Mouse (Mus musculus) CD4-positive, CD25-positive, alpha-beta regulatory T cell, adult 2 months (primary cell): ENCODE measurements around the gene Nek6.

ENCODE experiments used
- DNase-seq: peaks from one replicate; pipeline ENCODE4 v3.0.0-alpha.2; 2012; ENCODE audit warnings: low read depth, low spot score

Gene Nek6

GRCm38 (mm10) chr2:38621076-38621475, 109.6 kb downstream of the Nek6 start:
- DNase-seq, result no peak

- DNase-seq, result no peak
Measured at GRCm38 (mm10) chr2:38621610-38622021, 110.2 kb downstream of the Nek6 start.

- DNase-seq, result no peak
Measured at GRCm38 (mm10) chr2:38623411-38623810, 112.0 kb downstream of the Nek6 start.

- no peak for DNase-seq
Measured at GRCm38 (mm10) chr2:38623821-38624590, 112.6 kb downstream of the Nek6 start.

GRCm38 (mm10) chr2:38628801-38629200, 117.4 kb downstream of the Nek6 start:
- no peak for DNase-seq

GRCm38 (mm10) chr2:38629451-38629850, 118.0 kb downstream of the Nek6 start:
- no peak for DNase-seq

- no peak for DNase-seq
Measured at GRCm38 (mm10) chr2:38630574-38630973, 119.1 kb downstream of the Nek6 start.

- DNase-seq, result peak; percentile 12
Measured at GRCm38 (mm10) chr2:38637716-38638267, 126.3 kb downstream of the Nek6 start.

GRCm38 (mm10) chr2:38641761-38642160, 130.3 kb downstream of the Nek6 start:
- DNase-seq, result no peak

- DNase-seq, result peak; percentile 95
Measured at GRCm38 (mm10) chr2:38643625-38644427, 132.4 kb downstream of the Nek6 start, which contains the start of gene Psmb7. Gene Psmb7, minus strand, starts transcription at chr2:38644087.
